Mouse (Mus musculus): ENCODE results near the gene Adra2b.

Adra2b gene

DNA sequence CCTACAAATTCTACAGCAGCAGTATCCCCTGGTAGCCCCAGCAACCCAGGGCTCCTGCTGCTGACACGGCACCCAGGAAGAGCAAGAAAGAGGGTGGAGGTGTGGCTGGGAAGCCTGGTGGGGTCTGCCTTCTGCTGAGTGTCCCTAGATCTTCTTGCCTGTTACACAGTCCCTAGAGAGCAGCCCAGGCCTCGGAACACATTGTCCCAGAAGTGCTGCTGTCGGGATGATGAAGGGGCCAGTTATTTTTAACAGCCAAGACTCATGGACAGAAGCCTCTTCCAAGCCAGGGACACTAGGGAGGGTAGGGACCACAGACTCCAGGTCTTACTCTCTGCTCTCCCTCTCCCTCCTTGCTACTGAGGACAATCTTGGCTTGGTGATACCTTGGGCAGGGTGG, 16.2 kb downstream of the Adra2b start:
- DNase-seq (ENCODE audit: extremely low spot score, low spot score): no peak

GRCm38 (mm10) chr2:127383881-127384280, 20.9 kb downstream of the Adra2b start:
- DNase-seq (ENCODE audit: extremely low spot score, low spot score): no peak

DNA sequence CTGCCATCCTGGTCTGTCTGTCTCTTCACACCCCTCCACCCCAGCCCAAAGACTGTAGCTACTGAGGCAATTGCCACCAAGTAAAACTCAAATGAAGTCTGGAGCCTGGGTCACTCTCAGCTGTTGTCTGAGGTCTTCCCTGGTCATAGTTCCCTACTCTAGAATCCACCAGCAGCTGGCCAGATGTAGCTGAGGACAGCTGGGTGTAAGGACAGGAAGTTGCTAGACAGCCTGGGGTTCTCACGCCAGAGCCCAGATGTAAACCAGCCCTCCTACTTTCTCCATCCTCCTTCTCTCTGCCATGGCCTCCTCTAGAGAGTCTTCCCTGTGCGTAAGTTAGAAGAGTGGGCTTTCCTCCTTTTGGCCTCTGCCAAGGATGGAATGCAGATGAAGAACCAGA, 24.5 kb downstream of the Adra2b start:
- DNase-seq (ENCODE audit: extremely low spot score, low spot score): no peak

DNA sequence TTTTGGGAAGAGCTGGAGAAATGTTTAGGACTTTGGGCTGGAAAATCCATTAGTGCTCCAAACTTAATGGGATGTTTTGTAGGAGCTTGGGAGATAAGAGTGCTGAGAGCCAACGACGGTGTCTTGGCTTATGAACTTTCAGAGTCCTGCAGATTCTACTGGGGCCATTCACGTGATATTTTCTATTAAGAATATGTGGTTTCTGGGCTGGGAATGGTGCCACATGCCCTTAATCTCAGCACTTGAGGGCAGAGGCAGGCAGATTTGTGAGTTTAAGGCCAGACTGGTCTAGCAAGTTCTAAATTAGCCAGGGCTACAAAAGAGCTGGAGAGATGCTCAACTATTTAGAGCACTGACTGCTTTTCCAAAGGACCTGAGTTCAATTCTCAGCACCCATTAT, 27.3 kb downstream of the Adra2b start:
- DNase-seq (ENCODE audit: extremely low spot score, low spot score): no peak

DNA sequence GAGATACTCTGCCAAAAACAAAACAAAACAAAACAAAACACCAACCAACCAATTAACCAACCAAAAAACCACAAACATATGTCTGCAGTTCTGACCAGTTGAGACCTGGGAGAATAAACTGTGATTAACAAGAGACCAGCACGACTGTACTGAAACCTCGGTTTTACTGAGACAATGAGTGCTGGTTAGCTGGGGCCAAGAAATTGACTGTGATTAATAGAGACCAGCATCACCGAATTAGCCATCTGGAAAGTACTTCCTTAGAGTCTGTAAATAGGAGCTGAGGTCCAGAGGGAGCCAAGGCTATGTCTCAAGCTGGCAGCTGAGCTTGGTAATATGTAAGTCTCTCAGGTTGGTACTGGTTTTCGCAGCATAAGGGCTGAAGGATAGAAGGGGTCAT, 27.8 kb downstream of the Adra2b start:
- DNase-seq (ENCODE audit: extremely low spot score, low spot score): no peak

DNA sequence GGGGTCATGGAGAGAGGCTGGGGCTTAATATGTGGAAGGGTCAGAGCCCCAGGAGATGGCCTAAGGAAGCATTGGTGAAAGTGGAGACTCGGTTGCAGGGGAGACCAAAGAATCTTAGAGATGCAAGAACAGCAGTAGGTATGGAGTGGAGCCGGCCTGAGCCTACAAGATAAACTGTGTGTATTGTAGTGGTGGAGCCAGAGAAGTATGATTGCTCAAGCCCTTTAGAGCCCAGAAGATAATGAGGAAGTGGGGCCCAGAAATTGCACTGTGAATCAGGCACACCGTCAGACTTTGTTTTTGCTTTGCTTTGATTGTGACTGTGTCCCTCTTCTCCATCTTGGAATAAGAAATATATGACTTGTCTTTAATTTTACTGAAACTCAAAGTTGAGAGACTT, 28.3 kb downstream of the Adra2b start:
- DNase-seq (ENCODE audit: extremely low spot score, low spot score): no peak

GRCm38 (mm10) chr2:127394606-127395161, 31.7 kb downstream of the Adra2b start:
- no peak for DNase-seq (ENCODE audit: extremely low spot score, low spot score)

GRCm38 (mm10) chr2:127398738-127399137, 35.7 kb downstream of the Adra2b start:
- DNase-seq (ENCODE audit: extremely low spot score, low spot score): no peak

DNA sequence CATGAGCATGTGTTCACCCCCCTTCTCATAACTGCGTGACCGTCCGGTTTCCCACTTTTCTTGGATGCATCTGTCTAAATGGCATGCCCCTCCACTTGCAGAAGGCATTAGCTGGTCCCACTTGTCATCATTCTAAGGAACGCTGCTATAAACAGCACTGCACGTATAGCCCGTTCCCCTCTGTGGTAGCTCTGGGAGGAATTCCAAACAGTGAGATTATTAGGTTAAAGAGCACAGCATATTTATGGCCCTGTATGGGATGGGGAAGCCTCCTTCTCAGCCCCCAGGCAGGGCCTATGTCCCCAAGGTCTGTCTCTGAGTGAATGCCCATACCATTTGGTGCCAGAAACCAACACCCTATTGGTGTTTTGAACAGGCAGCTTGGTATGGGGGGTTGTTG, 48.1 kb downstream of the Adra2b start:
- no peak for DNase-seq (ENCODE audit: extremely low spot score, low spot score)

- no peak for DNase-seq (ENCODE audit: extremely low spot score, low spot score)
These were observed 52.8 kb downstream of the Adra2b start for GRCm38 (mm10) chr2:127415806-127416205.

DNA sequence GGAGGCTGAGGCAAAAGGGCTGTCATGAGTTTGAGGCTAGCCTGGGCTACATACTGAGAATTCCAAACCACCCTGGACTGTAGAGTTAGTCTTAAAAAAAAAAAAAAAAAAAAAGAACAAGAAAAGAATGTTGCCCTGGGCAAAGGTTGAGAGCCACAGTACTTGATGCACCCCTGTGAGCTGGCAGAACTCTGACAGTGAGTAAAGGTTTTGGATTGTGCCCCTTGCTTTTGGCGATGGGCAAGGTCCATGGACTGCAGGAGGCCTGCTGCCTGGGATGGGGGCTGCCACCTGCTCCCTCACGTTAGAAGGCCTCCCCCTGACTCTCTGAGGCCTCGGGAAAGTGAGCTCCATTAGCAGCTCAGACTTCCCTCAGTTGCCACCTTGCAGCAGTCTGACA, 53.7 kb downstream of the Adra2b start:
- DNase-seq (ENCODE audit: extremely low spot score, low spot score): no peak
